ENCODE assay signal across 28 mouse cellular contexts in the genomic region with DNA sequence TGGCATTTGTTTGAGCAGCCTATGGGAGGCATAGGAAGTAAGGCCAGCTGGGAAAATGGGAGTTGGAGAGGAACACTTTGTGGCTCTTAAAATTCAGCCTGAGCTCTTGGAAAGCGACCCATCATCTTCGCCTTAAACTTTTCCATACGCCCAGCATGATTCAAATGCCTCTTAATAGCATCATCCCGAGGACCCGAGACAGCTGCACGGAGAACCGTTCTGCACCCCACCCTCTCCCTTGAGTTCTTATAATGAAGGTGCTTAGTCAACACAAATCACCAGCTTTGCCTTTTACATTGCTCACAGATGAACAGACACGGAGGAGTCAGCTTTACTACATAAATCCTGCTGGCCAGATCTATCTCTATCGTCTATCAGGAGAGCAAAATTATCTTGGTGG.
DNase-seq lines count a peak whose midpoint lies in the region; ATAC-seq and TF ChIP-seq lines count a peak whose summit lies in the region.
"Had no signal": no experiment of that assay in that cellular context is flagged by ENCODE, and none has a peak within 500 bp of the region (broad histone marks: within the 10 kb centered on the region; RNA-seq: fewer than 3 reads in every experiment).

No protein-coding gene starts in this region.

- intact Hi-C loops in left cerebral cortex, postnatal 14 days (cut with DNase I): no loop called here

- DNase-seq in embryonic facial prominence, embryonic 14.5 days (ENCODE audit: low spot score): peak; percentile 39
- DNase-seq in embryonic facial prominence, embryonic 10.5 days (ENCODE audit: low spot score): no peak
- DNase-seq in limb, embryonic 10.5 days (ENCODE audit: low spot score): peak; percentile 8
- DNase-seq in left cerebral cortex, postnatal 14 days (ENCODE audit: low spot score in 2 of 2): no peak
- DNase-seq in spleen, postnatal 36 days (ENCODE audit: low spot score in 2 of 2): no peak
- DNase-seq: adrenal gland, adult 8-10 months; adrenal gland, postnatal 25 days; cerebellum, adult 18-20 months; cerebellum, adult 9-10 months; cerebellum, postnatal 14 days; gastrocnemius, postnatal 10 days; gastrocnemius, postnatal 36 days; heart, adult 2 months; heart, postnatal 14 days; heart, postnatal 4 days had no signal

- no peak for TF ChIP-seq CTCF in C2C12 (IDR thresholded peaks at IDR 0.05; ENCODE audit: control insufficient read depth, insufficient read depth, insufficient read length)

- no peak overlapping the region for H3K4me2 ChIP-seq in embryonic facial prominence, embryonic 14.5 days (ENCODE audit: low read depth, low read length)
- H3K4me2 ChIP-seq: embryonic facial prominence, embryonic 12.5 days; forebrain, embryonic 13.5 days; heart, embryonic 13.5 days; hindbrain, embryonic 14.5 days had no signal

- no peaks in the 10 kb centered on the region for H3K79me3 ChIP-seq in C2C12 (ENCODE audit: low read depth)

- 61% methylated on average over 9 of the region's 9 CpGs for WGBS in embryonic facial prominence, embryonic 14.5 days
- WGBS in embryonic facial prominence, embryonic 10.5 days: 82% methylated on average over 9 of the region's 9 CpGs
- 87% methylated on average over 9 of the region's 9 CpGs for WGBS in limb, embryonic 10.5 days

- no peak for ATAC-seq in embryonic facial prominence, embryonic 14.5 days (ENCODE audit: low read depth)
- ATAC-seq: forebrain, embryonic 13.5 days; forebrain, embryonic 16.5 days; hindbrain, postnatal 0 days; inflammation-experienced regulatory T-cells, adult 6 months; intestine, embryonic 16.5 days had no signal

- 0 out of 2 replicates have a peak, but pooled peaks cover 6% of the 10 kb centered on the region for H3K4me1 ChIP-seq in embryonic facial prominence, embryonic 14.5 days (ENCODE audit: control insufficient read depth, insufficient read depth, low read length)
- H3K4me1 ChIP-seq in embryonic facial prominence, embryonic 10.5 days: peaks cover 16% of the 10 kb centered on the region
- peaks cover 9% of the 10 kb centered on the region; the same call in 1 of the 2 replicates for H3K4me1 ChIP-seq in limb, embryonic 10.5 days
- H3K4me1 ChIP-seq: forebrain, embryonic 13.5 days had no signal

- no peak overlapping the region for H3K27ac ChIP-seq in embryonic facial prominence, embryonic 14.5 days (replicated peaks; ENCODE audit: low read depth, low read length)
- no peak overlapping the region for H3K27ac ChIP-seq in embryonic facial prominence, embryonic 10.5 days (replicated peaks)
- no peak overlapping the region for H3K27ac ChIP-seq in limb, embryonic 10.5 days
- H3K27ac ChIP-seq: embryonic facial prominence, embryonic 12.5 days; forebrain, embryonic 13.5 days; heart, adult 2 months; heart, embryonic 10.5 days; heart, embryonic 13.5 days; hindbrain, embryonic 14.5 days; hindbrain, postnatal 0 days had no signal

- no peak overlapping the region for H3ac ChIP-seq in C2C12 (ENCODE audit: control insufficient read depth, insufficient read length, low read depth)

- no peaks in the 10 kb centered on the region for H3K36me3 ChIP-seq in embryonic facial prominence, embryonic 14.5 days (ENCODE audit: control insufficient read depth, insufficient read depth, low read length)
- H3K36me3 ChIP-seq in embryonic facial prominence, embryonic 10.5 days (replicated peaks): no peaks in the 10 kb centered on the region
- H3K36me3 ChIP-seq in C2C12 (ENCODE audit: control insufficient read depth, insufficient read depth): no peaks in the 10 kb centered on the region
- no peaks in the 10 kb centered on the region for H3K36me3 ChIP-seq in limb, embryonic 10.5 days
- H3K36me3 ChIP-seq: embryonic facial prominence, embryonic 12.5 days; G1E; heart, embryonic 10.5 days; heart, embryonic 13.5 days had no signal

- H3K9ac ChIP-seq in embryonic facial prominence, embryonic 14.5 days (ENCODE audit: low read depth, low read length): no peak overlapping the region
- H3K9ac ChIP-seq: embryonic facial prominence, embryonic 12.5 days; forebrain, embryonic 13.5 days; heart, embryonic 13.5 days; hindbrain, embryonic 14.5 days had no signal

- H3K4me3 ChIP-seq in embryonic facial prominence, embryonic 14.5 days (ENCODE audit: low read depth, low read length): no peak overlapping the region
- H3K4me3 ChIP-seq in embryonic facial prominence, embryonic 10.5 days: no peak overlapping the region
- H3K4me3 ChIP-seq in C2C12 (ENCODE audit: insufficient read depth, poor library complexity, severe bottlenecking): no peak overlapping the region
- H3K4me3 ChIP-seq in limb, embryonic 10.5 days: no peak overlapping the region
- H3K4me3 ChIP-seq: embryonic facial prominence, embryonic 12.5 days; erythroblast, embryonic 14.5 days; forebrain, embryonic 13.5 days; heart, adult 2 months; heart, embryonic 10.5 days; heart, embryonic 13.5 days had no signal

- no peaks in the 10 kb centered on the region for H3K9me3 ChIP-seq in embryonic facial prominence, embryonic 14.5 days (ENCODE audit: control insufficient read depth, low read length)
- H3K9me3 ChIP-seq in embryonic facial prominence, embryonic 10.5 days: no peaks in the 10 kb centered on the region
- no peaks in the 10 kb centered on the region for H3K9me3 ChIP-seq in limb, embryonic 10.5 days (replicated peaks)
- H3K9me3 ChIP-seq: embryonic facial prominence, embryonic 12.5 days; forebrain, embryonic 13.5 days; heart, embryonic 10.5 days; heart, embryonic 13.5 days had no signal

- H3K27me3 ChIP-seq in embryonic facial prominence, embryonic 14.5 days (replicated peaks; ENCODE audit: control insufficient read depth, insufficient read depth, low read length): no peaks in the 10 kb centered on the region
- H3K27me3 ChIP-seq in embryonic facial prominence, embryonic 10.5 days (replicated peaks; ENCODE audit: low read depth, poor library complexity, severe bottlenecking): no peaks in the 10 kb centered on the region
- H3K27me3 ChIP-seq in C2C12 (ENCODE audit: control insufficient read depth, insufficient read depth, insufficient read length): no peaks in the 10 kb centered on the region
- H3K27me3 ChIP-seq in limb, embryonic 10.5 days (ENCODE audit: low read depth, poor library complexity, severe bottlenecking): no peaks in the 10 kb centered on the region
- H3K27me3 ChIP-seq: CH12.LX; forebrain, embryonic 13.5 days; heart, embryonic 13.5 days had no signal

- no peaks in the 10 kb centered on the region for H3K79me2 ChIP-seq in C2C12 (ENCODE audit: control insufficient read depth, insufficient read depth)

TF ChIP-seq in C2C12, 6 proteins besides CTCF, POLR2A, EP300 and RAD21:
- TF ChIP-seq FOSL1 (IDR thresholded peaks at IDR 0.05; ENCODE audit: insufficient read depth, low read length, poor library complexity, severe bottlenecking) (no peak), MYOD1 (IDR thresholded peaks at IDR 0.05; ENCODE audit: control insufficient read depth, insufficient read length, low read depth) (peak; percentile 9)

Comparison
In these comparisons a context has a peak if more than half of its experiments do, and no peak if none do; other contexts are left out.
1. DNase-seq: peak in embryonic facial prominence, embryonic 14.5 days (single experiment) and limb, embryonic 10.5 days (single experiment); none in embryonic facial prominence, embryonic 10.5 days (single experiment), left cerebral cortex, postnatal 14 days (0 of 2) and spleen, postnatal 36 days (0 of 2).